Mouse (Mus musculus) thymus, adult 18-20 months (tissue): Measurements from ENCODE around the gene Gm10271.

ENCODE experiments used
- DNase-seq, 2 experiments: peaks; one replicate each; pipeline ENCODE4 v3.0.0; 2022; ENCODE audit warnings: mixed read lengths in 2 of 2

Gene Gm10271

DNA sequence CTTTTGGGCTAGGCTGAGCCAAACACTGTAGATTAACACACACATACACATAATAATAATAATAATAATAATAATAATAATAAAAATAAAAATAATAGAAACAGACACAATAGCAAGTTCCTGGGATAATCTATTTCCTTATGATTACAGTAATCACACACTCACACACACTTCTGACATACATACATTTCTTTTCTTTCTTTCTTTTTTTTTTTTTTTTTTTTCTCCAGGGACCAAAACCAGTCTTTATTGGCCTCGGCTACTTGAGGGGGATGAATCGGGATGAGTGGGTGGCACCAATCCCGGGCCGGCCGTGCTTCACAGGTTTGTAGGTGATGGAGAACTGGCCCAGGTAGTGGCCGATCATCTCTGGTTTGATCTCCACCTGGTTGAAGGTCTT lies at the start of gene Gm10271:
Gene Gm10271 (minus strand): TSS at position 101 of the 400 bp plus-strand sequence.
- DNase-seq: no peak

DNA sequence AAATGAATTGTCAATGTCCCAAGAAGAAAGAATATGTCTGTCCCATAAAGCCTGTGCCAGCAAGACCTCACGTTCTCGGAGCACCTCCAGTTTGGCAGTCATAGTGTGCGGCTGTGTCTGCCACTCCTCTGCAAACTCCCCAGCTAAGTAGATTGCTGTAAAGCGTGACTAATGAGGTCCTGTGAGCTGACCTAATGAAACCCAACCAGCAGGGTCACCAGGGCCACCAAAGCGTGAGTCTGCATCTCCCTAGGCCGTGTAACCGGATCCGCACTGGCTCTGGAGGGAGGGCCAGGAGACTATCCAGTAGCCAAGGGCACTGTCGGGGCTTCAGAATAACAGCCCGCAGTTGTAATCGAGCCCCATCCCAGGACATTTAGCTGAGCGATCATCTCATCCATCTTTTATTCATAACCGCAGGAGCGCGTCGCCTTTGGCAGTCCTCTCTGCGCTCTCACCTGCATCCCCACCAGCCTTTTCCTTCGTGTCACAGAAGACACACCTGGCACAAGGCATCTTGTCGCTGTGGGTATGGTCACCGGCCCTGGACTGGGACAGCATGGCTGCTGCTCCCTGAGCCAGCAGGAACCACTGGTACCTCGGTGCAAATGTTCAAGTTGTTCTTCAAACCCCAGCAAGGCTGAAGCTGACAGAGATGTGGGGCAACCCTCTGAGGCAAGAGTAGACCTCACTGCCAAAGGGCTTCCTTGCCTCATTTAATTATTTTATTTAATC lies 48.8 kb upstream of the Gm10271 start:
- no peak for DNase-seq

GRCm38 (mm10) chr10:117018281-117018840 lies 46.0 kb upstream of the Gm10271 start:
- DNase-seq: no peak

GRCm38 (mm10) chr10:117014565-117014964 lies 42.2 kb upstream of the Gm10271 start:
- no peak for DNase-seq

DNA sequence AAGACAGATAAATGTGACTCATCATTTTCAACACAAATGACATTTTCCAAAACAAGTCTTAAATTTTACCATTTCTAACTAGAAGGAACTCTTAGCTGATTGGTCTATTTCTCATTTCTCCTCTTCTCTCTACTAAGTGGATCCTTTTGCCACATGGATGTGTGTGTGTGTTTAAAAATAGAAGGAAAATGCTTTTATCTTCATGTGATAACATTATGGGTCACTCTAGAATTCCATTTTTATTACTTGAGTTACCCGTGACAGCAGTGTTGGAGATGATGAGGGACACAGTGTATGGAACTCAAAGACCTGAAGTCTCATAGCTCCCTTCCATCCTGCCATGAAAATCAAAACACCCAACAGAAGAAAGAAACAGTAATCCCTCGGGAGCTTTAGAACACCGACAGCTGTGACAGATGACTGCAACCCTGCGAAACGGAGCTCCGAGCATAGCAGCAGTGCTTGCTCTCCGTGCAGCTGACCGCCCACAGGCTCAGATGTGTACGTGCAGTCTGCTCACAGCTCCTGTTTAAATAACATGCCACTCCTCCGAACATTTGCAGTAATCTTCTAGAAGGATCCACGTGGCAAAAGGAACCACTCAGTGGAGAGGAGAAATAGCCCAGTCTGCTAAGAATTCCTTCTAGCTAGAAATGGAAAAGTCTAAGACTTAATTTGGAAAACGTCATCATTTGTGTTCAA lies 41.4 kb upstream of the Gm10271 start:
- DNase-seq: no peak

DNA sequence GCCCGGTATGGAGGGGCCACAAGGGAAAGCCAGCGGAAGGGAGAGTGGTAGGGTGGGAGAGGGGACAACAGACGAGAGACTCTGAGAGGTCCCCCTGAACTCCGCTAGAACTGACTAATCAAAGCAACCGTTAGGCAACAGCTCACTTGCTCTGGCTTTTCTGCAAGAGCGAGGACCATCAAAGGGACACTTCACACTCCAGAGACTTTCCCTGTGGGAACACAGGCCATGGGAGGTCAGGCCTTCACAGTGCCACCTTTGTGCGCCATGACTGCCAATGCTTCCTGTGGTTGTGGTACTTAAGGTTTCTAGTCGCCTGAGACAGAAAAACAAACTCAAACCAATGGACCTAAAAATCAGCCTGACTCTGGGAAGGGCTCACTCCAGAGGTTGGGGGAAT lies 38.6 kb upstream of the Gm10271 start:
- no peak for DNase-seq

DNA sequence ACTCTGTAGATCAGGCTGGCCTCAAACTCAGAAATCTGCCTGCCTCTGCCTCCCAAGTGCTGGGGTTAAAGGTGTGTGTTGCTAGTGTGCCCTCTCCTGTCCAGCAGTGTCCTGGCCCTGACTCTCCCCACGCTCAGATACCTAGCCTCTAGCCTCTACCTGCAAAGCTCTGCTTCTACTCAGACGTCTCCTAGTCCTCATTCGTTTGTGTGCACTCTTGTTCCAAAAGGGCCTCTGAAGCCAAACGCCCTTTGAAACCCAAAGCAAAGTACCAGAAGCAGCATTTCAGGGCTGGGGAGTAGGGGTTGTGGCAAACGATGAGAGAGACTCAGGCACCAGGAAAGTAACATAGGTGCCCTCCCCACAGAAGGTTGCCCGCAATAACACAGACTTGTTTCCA lies 37.3 kb upstream of the Gm10271 start:
- DNase-seq: no peak

- no peak for DNase-seq
These were observed 33.5 kb upstream of the Gm10271 start for GRCm38 (mm10) chr10:117005707-117006464.

GRCm38 (mm10) chr10:117004695-117005094 lies 32.3 kb upstream of the Gm10271 start:
- DNase-seq: no peak

DNA sequence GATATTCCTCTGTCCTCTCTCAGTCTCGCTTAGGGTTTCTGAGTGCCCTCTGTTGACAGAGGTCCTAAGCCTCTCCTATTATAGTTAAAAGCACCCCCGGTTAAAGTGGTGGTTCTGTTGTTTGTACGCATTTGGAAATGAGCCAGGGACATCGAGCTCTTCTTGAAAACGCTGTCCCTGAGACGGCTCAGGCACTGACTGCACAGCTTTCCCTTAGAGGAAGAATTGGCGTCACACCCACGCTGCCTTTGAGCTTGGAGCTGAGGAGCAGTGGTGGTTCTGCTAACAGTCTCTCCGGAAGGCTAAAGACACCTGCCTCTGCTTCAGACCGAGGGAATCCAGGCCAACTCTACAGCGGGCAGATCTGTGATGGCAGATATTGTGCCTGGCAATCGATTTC lies 28.6 kb upstream of the Gm10271 start:
- no peak for DNase-seq

GRCm38 (mm10) chr10:116998716-116999455 lies 26.5 kb upstream of the Gm10271 start:
- DNase-seq: no peak

DNA sequence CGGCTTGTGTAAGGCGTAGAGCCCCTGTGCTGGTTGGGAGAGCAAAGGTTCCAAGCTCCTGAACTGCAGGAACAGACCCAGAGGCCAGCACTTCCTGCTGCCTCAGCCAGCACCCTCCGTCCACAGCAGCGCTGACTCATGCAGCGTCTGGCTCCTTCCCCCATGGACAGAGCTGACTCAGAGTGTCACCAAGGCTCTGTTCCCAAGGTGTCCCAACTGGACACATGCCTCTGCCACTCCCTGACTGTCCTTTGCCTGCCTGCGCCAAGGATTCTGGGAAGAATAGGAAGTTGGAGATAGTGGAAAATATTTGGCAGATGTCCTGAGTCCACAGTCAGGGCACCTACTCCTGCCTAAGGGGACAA lies 23.8 kb upstream of the Gm10271 start:
- DNase-seq: no peak

DNA sequence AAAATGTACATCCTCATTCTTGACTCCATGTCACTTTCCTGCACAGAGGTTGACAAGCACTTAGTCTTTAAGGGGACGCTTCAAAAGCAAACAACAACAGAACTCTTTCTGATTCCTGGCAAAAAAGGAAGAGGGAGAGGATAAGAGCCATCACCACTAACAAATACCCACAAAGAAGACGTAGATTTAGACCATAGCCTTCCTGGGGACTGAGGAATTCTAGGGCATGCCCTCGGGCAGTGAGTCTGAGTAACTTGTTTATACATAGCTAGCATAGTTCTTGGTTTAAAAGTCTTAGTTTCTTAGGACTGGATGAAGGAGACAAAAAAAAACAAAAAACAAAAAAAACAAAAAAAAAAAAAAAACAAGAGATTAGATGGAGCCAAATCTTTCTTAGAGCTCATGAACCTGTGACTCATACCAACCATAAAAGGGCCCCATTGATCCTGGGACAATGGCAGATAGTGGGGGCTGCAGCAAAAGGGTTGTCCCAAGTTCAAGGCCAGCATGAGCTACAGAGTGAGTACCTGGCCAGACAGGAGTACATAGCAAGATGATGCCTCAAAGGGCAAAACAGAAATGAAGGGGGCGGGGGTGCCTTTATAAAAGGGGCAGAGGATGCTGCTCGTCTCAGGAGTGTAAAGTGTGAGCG lies 23.3 kb upstream of the Gm10271 start:
- DNase-seq: no peak

- no peak for DNase-seq
These were observed 22.8 kb upstream of the Gm10271 start for GRCm38 (mm10) chr10:116995162-116995561.

DNA sequence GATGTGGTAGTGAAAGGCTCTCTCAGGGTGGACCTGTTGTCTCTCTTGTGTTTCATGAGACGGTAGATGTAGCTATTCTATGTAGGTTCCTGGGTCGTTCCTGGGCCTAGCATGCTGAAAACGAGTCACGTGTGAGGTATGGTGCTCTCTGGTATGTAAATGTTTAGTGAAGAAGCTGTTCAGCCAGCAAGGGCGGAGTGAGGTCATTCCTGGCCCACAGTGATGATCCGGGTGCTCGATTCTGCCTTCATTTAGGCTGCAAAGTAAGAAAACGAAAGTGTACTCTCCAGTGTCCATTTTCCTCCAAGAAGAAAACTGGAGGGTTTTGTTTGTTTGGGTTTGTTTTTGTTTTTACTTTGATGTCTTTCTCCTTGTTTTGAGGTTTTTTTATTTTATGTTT lies 21.6 kb upstream of the Gm10271 start:
- no peak for DNase-seq

DNA sequence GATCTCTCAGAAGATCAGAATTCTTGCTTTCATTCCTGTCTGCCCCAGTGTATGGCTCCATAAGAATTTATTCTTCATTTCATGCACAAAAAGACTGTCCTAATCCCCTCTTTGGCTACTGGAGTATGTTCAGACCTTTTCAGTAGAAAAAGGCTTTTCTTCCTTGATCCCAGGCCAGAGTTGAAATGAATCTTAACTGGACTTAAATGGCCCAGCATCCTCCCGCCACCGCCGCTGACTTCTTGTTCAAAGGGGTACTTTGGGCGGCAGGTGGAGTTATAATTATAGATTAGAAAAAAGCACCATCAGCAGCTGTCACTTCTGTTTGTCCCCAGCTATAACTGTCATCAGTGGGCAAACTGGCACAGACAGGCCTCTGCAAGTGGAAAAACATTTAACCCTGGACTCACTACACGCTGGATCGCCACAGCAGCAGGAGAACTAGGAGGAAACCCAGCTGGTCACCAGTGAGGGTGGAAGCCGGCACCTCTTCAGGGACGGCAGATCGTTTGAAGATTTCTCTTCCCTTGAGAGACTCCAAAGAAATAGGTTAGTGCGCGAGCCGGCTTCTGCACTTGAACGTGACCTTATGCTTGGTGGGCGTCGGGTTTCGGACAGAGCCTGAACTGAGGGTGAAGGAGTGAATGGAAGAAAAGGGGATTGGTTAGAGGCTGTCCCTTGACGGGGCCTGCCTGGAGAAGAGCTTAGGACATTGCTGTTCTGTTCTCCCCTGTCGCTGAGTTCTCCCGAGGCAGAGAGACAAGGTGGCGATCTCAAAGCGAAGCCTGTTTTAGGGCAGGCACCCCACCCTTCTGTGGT lies 14.1 kb upstream of the Gm10271 start, which contains the start of gene Best3:
Gene Best3 (plus strand): TSS at position 51 of the 819 bp plus-strand sequence.
- no peak for DNase-seq

- DNase-seq: no peak
These were observed 12.4 kb upstream of the Gm10271 start for GRCm38 (mm10) chr10:116984836-116985235.

DNA sequence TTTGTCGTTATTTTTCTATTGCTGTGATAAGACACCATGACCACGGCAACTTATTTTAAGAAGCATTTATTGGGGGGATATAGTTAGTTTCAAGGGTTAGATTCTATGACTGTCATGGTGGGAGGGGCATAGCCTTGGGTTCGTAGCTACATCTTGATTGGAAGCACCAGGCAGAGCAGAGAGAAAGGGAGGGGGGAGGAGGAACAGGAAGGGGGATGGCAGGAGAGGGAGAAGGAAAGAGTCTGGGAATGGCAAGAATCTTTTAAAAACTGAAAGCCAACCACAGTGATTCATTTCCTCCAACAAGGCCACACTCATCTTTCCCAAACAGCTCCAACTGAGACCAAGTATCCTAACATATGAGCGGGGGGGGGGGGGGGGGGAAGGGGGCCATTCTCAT lies 10.1 kb upstream of the Gm10271 start:
- no peak for DNase-seq

DNA sequence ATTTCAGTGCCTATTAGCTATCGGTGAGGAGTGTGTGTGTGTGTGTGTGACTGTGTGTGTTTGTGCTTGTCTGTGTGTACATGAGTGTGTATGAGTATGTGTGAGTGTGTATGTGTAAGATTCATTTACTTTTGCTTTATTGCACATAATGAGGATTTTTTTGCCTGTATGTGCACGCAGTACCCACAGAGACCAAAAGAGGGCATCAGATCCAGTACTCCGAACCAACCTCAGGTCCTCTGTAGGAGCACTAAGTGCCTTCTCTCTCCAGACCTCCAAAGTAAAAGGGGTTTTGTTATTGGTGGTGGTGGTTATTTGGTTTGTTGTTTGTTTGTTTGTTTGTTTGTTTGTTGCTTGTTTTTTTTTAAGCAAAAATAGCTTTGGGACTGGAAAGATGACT lies 8.5 kb upstream of the Gm10271 start:
- DNase-seq: no peak

GRCm38 (mm10) chr10:116980273-116980672 lies 7.9 kb upstream of the Gm10271 start:
- no peak for DNase-seq

DNA sequence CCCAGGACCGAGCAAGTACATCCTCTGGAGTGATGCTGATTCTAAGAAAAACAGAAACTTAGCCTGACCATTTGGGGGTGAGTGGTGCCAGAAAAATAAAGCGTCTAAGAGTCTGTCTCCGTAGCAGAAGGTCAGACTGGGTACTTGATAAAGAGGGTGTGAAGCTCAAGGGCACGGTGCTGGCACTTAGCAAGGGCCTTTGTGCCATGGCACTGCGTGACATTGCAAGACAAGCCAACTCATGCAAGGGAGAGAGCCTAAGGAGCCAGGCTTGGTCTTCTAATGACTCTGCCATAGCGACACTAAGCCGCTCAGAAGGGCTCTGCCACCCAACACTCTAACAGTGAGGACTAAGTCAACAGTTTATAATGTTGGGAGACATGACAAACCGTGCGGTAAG lies 6.4 kb upstream of the Gm10271 start:
- DNase-seq: no peak
